Comparison of ENCODE assay signal across 11 mouse cellular contexts in genomic region chr17:57194041-57194507, GRCm38 (mm10). TPM values are rescaled to one million over a fixed set of nuclear protein-coding genes. Genes with fewer than 3 reads are reported as not detected.
A peak's percentile ranks its signal among the peaks of the same experiment; 100 is the strongest.
DNase-seq lines count a peak whose midpoint lies in the region; ATAC-seq and TF ChIP-seq lines count a peak whose summit lies in the region.
"Had no signal": no experiment of that assay in that cellular context is flagged by ENCODE, and none has a peak within 500 bp of the region (broad histone marks: within the 10 kb centered on the region; RNA-seq: fewer than 3 reads in every experiment).

Gene Tnfsf14 (minus strand): TSS chr17:57194177.

- TF ChIP-seq POLR2A in bone marrow, adult 2 months (IDR thresholded peaks at IDR 0.05; ENCODE audit: borderline replicate concordance, control insufficient read depth, low read depth, low read length) = no peak

- no peaks in the 10 kb centered on the region for H3K36me3 ChIP-seq in lung, embryonic 14.5 days (ENCODE audit: insufficient read depth)
- H3K36me3 ChIP-seq in hindbrain, embryonic 11.5 days (ENCODE audit: control insufficient read depth, insufficient read depth, low read length) = no peaks in the 10 kb centered on the region
- no peaks in the 10 kb centered on the region for H3K36me3 ChIP-seq in kidney, embryonic 15.5 days

- intact Hi-C loops in heart, postnatal 25 days (cut with DNase I) = no loop called here

- H3K4me2 ChIP-seq in lung, embryonic 14.5 days = no peak within 1 kb of the TSS
- no peak within 1 kb of the TSS for H3K4me2 ChIP-seq in hindbrain, embryonic 11.5 days (replicated peaks; ENCODE audit: low read depth, low read length)
- no peak within 1 kb of the TSS for H3K4me2 ChIP-seq in kidney, embryonic 15.5 days

- peak within 1 kb of the TSS; percentile 85 for H3K4me3 ChIP-seq in bone marrow, adult 2 months (replicated peaks; ENCODE audit: control insufficient read depth, low read depth, low read length)
- H3K4me3 ChIP-seq in lung, embryonic 14.5 days (ENCODE audit: low read depth, low read length) = no peak within 1 kb of the TSS
- H3K4me3 ChIP-seq in hindbrain, embryonic 11.5 days (ENCODE audit: low read depth, low read length) = no peak within 1 kb of the TSS
- H3K4me3 ChIP-seq in kidney, embryonic 15.5 days (replicated peaks) = no peak within 1 kb of the TSS

- WGBS in bone marrow, adult 2 months = 1% methylated on average over 11 of the region's 11 CpGs
- 65% methylated on average over 11 of the region's 11 CpGs for WGBS in lung, embryonic 14.5 days
- WGBS in hindbrain, embryonic 11.5 days = 82% methylated on average over 11 of the region's 11 CpGs
- 80% methylated on average over 11 of the region's 11 CpGs for WGBS in kidney, embryonic 15.5 days

- H3K27ac ChIP-seq in bone marrow, adult 2 months (ENCODE audit: control insufficient read depth, insufficient read depth, low read depth, low read length, poor library complexity) = peak within 1 kb of the TSS; percentile 94
- H3K27ac ChIP-seq in lung, embryonic 14.5 days (ENCODE audit: low read depth) = no peak within 1 kb of the TSS
- no peak within 1 kb of the TSS for H3K27ac ChIP-seq in hindbrain, embryonic 11.5 days (ENCODE audit: low read depth, low read length)
- no peak within 1 kb of the TSS for H3K27ac ChIP-seq in kidney, embryonic 15.5 days

- DNase-seq in heart, adult 11 months = peak; percentile 91
- no peak for DNase-seq in heart, postnatal 25 days (ENCODE audit: low spot score)
- peak; percentile 6 for DNase-seq in lung, embryonic 14.5 days
- DNase-seq in spleen, postnatal 4 days (ENCODE audit: low spot score in 2 of 2) = peak; percentile 50 to 73
- no peak for DNase-seq in hindbrain, embryonic 11.5 days (ENCODE audit: low spot score)
- no peak for DNase-seq in right cerebral cortex, postnatal 25 days
- DNase-seq: adrenal gland, postnatal 10 days; gastrocnemius, postnatal 14 days; kidney, postnatal 4 days had no signal

- TF ChIP-seq CTCF in bone marrow, adult 2 months (IDR thresholded peaks at IDR 0.05; ENCODE audit: control insufficient read depth, insufficient read depth, low read length) = no peak
- TF ChIP-seq CTCF in lung, embryonic 14.5 days (IDR thresholded peaks at IDR 0.05; ENCODE audit: low read depth) = no peak

- peaks cover 13% of the 10 kb centered on the region for H3K4me1 ChIP-seq in bone marrow, adult 2 months (ENCODE audit: control insufficient read depth, insufficient read depth, low read length)
- H3K4me1 ChIP-seq in lung, embryonic 14.5 days (ENCODE audit: insufficient read depth) = no peaks in the 10 kb centered on the region
- no peaks in the 10 kb centered on the region for H3K4me1 ChIP-seq in hindbrain, embryonic 11.5 days (replicated peaks; ENCODE audit: control insufficient read depth, insufficient read depth, low read length)
- H3K4me1 ChIP-seq in kidney, embryonic 15.5 days = no peaks in the 10 kb centered on the region

- no peak for ATAC-seq in lung, embryonic 14.5 days (ENCODE audit: insufficient read depth)
- no peak for ATAC-seq in hindbrain, embryonic 11.5 days (ENCODE audit: low FRiP score)
- ATAC-seq in kidney, embryonic 15.5 days (replicated peaks; ENCODE audit: low FRiP score) = no peak

- H3K9me3 ChIP-seq in lung, embryonic 14.5 days (ENCODE audit: low read depth, low read length) = no peaks in the 10 kb centered on the region
- H3K9me3 ChIP-seq in hindbrain, embryonic 11.5 days (ENCODE audit: control insufficient read depth, low read length) = no peaks in the 10 kb centered on the region
- H3K9me3 ChIP-seq in kidney, embryonic 15.5 days (replicated peaks) = no peaks in the 10 kb centered on the region

- H3K9ac ChIP-seq in lung, embryonic 14.5 days = no peak within 1 kb of the TSS
- H3K9ac ChIP-seq in hindbrain, embryonic 11.5 days (ENCODE audit: low read depth, low read length) = no peak within 1 kb of the TSS
- no peak within 1 kb of the TSS for H3K9ac ChIP-seq in kidney, embryonic 15.5 days

- H3K27me3 ChIP-seq in lung, embryonic 14.5 days (ENCODE audit: insufficient read depth, low read length) = no peaks in the 10 kb centered on the region
- no peaks in the 10 kb centered on the region for H3K27me3 ChIP-seq in hindbrain, embryonic 11.5 days (ENCODE audit: control insufficient read depth, insufficient read depth, low read length)
- H3K27me3 ChIP-seq in kidney, embryonic 15.5 days = no peaks in the 10 kb centered on the region

RNA-seq across cellular contexts. Expression of gene Tnfsf14, which starts in this region (rescaled TPM):
- not detected for total RNA-seq in heart, postnatal 25 days (2021)
- 7.0 and 12.8 TPM in 2 replicates for polyA plus RNA-seq in bone marrow, adult 2 months (2011; ENCODE audit: insufficient read depth, insufficient read length, low replicate concordance, missing spikeins)
- 0.16 and 0.46 TPM in 2 replicates for polyA plus RNA-seq in lung, embryonic 14.5 days (2014; fragmentation: Nextera tagmentation; extraction: Ambion mirVana)
- 0.09 TPM in 1 of 2 replicates, not detected in the other for polyA plus RNA-seq in hindbrain, embryonic 11.5 days (2014; fragmentation: Nextera tagmentation; extraction: Ambion mirVana)
- polyA plus RNA-seq in kidney, embryonic 15.5 days (2015; fragmentation: Nextera tagmentation; extraction: Ambion mirVana) = 0.08 TPM in 1 of 2 replicates, not detected in the other
- total RNA-seq: gastrocnemius, postnatal 14 days had no signal

Comparison
In these comparisons a context has a peak if more than half of its experiments do, and no peak if none do; other contexts are left out.
1. DNase-seq: peak in heart, adult 11 months (single experiment) and spleen, postnatal 4 days (2 of 2); none in heart, postnatal 25 days (single experiment), hindbrain, embryonic 11.5 days (single experiment) and right cerebral cortex, postnatal 25 days (single experiment).
2. Peak in DNase-seq in lung, embryonic 14.5 days; RNA of the gene not detected or under 1 TPM.